In genomic region chr8:117320616-117321015, GRCm38 (mm10) we compare ENCODE assay signal across 18 mouse cellular contexts.
A peak's percentile ranks its signal among the peaks of the same experiment; 100 is the strongest.
DNase-seq lines count a peak whose midpoint lies in the region; ATAC-seq and TF ChIP-seq lines count a peak whose summit lies in the region.
"Had no signal": no experiment of that assay in that cellular context is flagged by ENCODE, and none has a peak within 500 bp of the region (broad histone marks: within the 10 kb centered on the region; RNA-seq: fewer than 3 reads in every experiment).

No protein-coding gene starts in this region.

- no peak overlapping the region for H3K9ac ChIP-seq in forebrain, postnatal 0 days
- no peak overlapping the region for H3K9ac ChIP-seq in forebrain, embryonic 16.5 days (replicated peaks; ENCODE audit: low read depth, low read length)
- no peak overlapping the region for H3K9ac ChIP-seq in neural tube, embryonic 15.5 days (replicated peaks)
- H3K9ac ChIP-seq: embryonic facial prominence, embryonic 13.5 days; neural tube, embryonic 12.5 days had no signal

- H3K9me3 ChIP-seq in forebrain, postnatal 0 days (ENCODE audit: low read length): no peaks in the 10 kb centered on the region
- H3K9me3 ChIP-seq in forebrain, embryonic 16.5 days (ENCODE audit: control insufficient read depth, low read length): no peaks in the 10 kb centered on the region
- H3K9me3 ChIP-seq in megakaryocyte, embryonic 14.5 days: no peaks in the 10 kb centered on the region
- H3K9me3 ChIP-seq in neural tube, embryonic 15.5 days (replicated peaks): no peaks in the 10 kb centered on the region
- H3K9me3 ChIP-seq: embryonic facial prominence, embryonic 13.5 days; neural tube, embryonic 12.5 days had no signal

- no peaks in the 10 kb centered on the region for H3K27me3 ChIP-seq in forebrain, postnatal 0 days (ENCODE audit: insufficient read depth, low read length)
- no peaks in the 10 kb centered on the region for H3K27me3 ChIP-seq in forebrain, embryonic 16.5 days (replicated peaks; ENCODE audit: control insufficient read depth, insufficient read depth, low read length)
- H3K27me3 ChIP-seq in megakaryocyte, embryonic 14.5 days (replicated peaks): no peaks in the 10 kb centered on the region
- H3K27me3 ChIP-seq in neural tube, embryonic 15.5 days (replicated peaks): no peaks in the 10 kb centered on the region
- H3K27me3 ChIP-seq: embryonic facial prominence, embryonic 13.5 days; neural tube, embryonic 12.5 days had no signal

- peaks cover 18% of the 10 kb centered on the region for H3K4me1 ChIP-seq in forebrain, postnatal 0 days (ENCODE audit: insufficient read depth)
- peaks cover 30% of the 10 kb centered on the region for H3K4me1 ChIP-seq in forebrain, embryonic 16.5 days (replicated peaks; ENCODE audit: control insufficient read depth, insufficient read depth, low read length)
- H3K4me1 ChIP-seq in megakaryocyte, embryonic 14.5 days: peaks cover 94% of the 10 kb centered on the region
- peaks cover 72% of the 10 kb centered on the region for H3K4me1 ChIP-seq in neural tube, embryonic 15.5 days

- peak overlapping the region; percentile 78 for H3K27ac ChIP-seq in forebrain, postnatal 0 days (ENCODE audit: low read depth, low read length)
- no peak overlapping the region for H3K27ac ChIP-seq in forebrain, embryonic 16.5 days (ENCODE audit: low read length)
- peak overlapping the region; percentile 14; the same call in 1 of the 2 replicates for H3K27ac ChIP-seq in neural tube, embryonic 15.5 days (replicated peaks)
- H3K27ac ChIP-seq: embryonic facial prominence, embryonic 13.5 days; neural tube, embryonic 12.5 days had no signal

- H3K4me3 ChIP-seq in forebrain, postnatal 0 days (ENCODE audit: low read depth, low read length): no peak overlapping the region
- no peak overlapping the region for H3K4me3 ChIP-seq in forebrain, embryonic 16.5 days (replicated peaks; ENCODE audit: low read length)
- H3K4me3 ChIP-seq in megakaryocyte, embryonic 14.5 days (replicated peaks): peak overlapping the region; percentile 78
- H3K4me3 ChIP-seq in neural tube, embryonic 15.5 days (replicated peaks): no peak overlapping the region
- H3K4me3 ChIP-seq: embryonic facial prominence, embryonic 13.5 days; neural tube, embryonic 12.5 days had no signal

- WGBS in forebrain, postnatal 0 days: 97% methylated on average over 10 of the region's 10 CpGs
- WGBS in forebrain, embryonic 16.5 days: 91% methylated on average over 10 of the region's 10 CpGs
- 86% methylated on average over 10 of the region's 10 CpGs for WGBS in neural tube, embryonic 15.5 days

- no peak for ATAC-seq in forebrain, postnatal 0 days
- no peak for ATAC-seq in forebrain, embryonic 16.5 days
- ATAC-seq in activated CD4-positive, CD25-positive, alpha-beta regulatory T cell, adult 4 months: peak; percentile 53
- ATAC-seq in neural tube, embryonic 15.5 days (ENCODE audit: low FRiP score): no peak

- H3K4me2 ChIP-seq in forebrain, postnatal 0 days (ENCODE audit: low read depth): no peak overlapping the region
- H3K4me2 ChIP-seq in forebrain, embryonic 16.5 days (ENCODE audit: low read length): no peak overlapping the region
- no peak overlapping the region for H3K4me2 ChIP-seq in neural tube, embryonic 15.5 days
- H3K4me2 ChIP-seq: embryonic facial prominence, embryonic 13.5 days; heart, embryonic 11.5 days; neural tube, embryonic 12.5 days had no signal

- no peak for TF ChIP-seq CTCF in forebrain, postnatal 0 days (IDR thresholded peaks at IDR 0.05; ENCODE audit: low read depth)

- no peaks in the 10 kb centered on the region for H3K36me3 ChIP-seq in forebrain, postnatal 0 days (ENCODE audit: insufficient read depth)
- H3K36me3 ChIP-seq in forebrain, embryonic 16.5 days (ENCODE audit: control insufficient read depth, insufficient read depth): no peaks in the 10 kb centered on the region
- H3K36me3 ChIP-seq in megakaryocyte, embryonic 14.5 days (replicated peaks; ENCODE audit: low read length): peaks cover 93% of the 10 kb centered on the region
- H3K36me3 ChIP-seq in neural tube, embryonic 15.5 days: no peaks in the 10 kb centered on the region
- H3K36me3 ChIP-seq: neural tube, embryonic 12.5 days had no signal

- DNase-seq in forebrain, postnatal 0 days: no peak
- no peak for DNase-seq in ovary, postnatal 14 days (ENCODE audit: low spot score)
- no peak for DNase-seq in adrenal gland, postnatal 25 days
- DNase-seq in frontal cortex, postnatal 14 days (ENCODE audit: low spot score in 2 of 2): no peak
- DNase-seq: cerebellum, adult 11 months; gastrocnemius, postnatal 25 days; kidney, adult 18-20 months; liver; lung, adult 18-20 months; retina, postnatal 1 day; spleen, adult 18-20 months had no signal
